Mouse (Mus musculus) urinary bladder, postnatal 0 days (tissue): ENCODE data around the gene Cdiptos. TPM values are rescaled to one million over a fixed set of nuclear protein-coding genes. Genes with fewer than 3 reads are reported as not detected.

Source experiments
- polyA plus RNA-seq: library from polyadenylated mRNA; unstranded; fragments of >200 nt; fragmentation: Nextera tagmentation; extraction: Ambion mirVana; gene quantifications from 2 replicates; pipeline ENCODE4 v1.2.1, GENCODE M21; 2015

Cdiptos gene
- polyA plus RNA-seq, result 1.7 and 1.9 TPM in 2 replicates

DNA sequence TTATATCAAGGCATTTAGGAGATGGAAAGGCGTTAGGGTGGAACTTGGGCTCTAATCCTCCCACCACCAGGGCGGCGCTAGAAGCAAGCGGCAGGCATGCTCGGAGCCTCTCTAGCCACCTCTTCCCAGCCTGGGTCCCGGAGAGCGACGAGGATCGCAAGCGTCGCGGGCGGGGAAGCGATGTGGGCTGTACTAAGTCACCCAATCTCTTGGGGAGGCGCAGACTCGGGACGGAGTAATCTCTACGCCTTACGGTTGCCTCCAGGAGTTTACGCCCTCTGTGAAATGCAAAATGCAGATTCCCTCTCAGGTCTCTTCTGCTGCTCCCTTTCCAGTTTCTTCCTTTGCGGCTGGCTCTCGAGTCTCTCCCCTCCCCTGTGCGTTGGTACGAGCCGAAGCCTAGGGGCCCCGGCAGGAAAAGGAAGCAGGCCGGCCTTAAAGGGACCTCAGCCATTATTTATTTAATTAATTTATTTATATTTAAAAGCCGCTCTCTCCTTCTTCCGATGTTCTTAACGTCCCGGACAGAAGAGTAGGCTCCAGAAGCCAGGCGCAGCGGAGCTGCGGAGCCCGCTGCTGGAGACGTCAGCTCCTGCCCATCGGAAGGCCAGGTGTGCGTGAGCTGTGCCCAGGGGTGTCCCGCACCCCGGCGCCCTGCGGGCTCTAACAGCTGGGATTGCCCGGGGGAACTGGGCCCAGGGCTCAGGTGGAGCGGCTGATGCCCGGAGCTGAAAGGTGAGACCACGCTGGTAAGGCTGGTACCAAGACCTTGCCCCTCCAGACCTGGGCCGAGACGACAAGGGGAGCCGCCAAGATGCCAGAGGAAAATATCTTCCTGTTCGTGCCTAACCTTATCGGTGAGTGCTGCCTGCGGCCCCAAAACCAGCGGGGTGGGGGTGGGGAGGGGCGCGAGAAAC is at the start of gene Cdiptos:
TSS of gene Cdiptos (minus strand) at position 149 of the 917 bp plus-strand sequence.

DNA sequence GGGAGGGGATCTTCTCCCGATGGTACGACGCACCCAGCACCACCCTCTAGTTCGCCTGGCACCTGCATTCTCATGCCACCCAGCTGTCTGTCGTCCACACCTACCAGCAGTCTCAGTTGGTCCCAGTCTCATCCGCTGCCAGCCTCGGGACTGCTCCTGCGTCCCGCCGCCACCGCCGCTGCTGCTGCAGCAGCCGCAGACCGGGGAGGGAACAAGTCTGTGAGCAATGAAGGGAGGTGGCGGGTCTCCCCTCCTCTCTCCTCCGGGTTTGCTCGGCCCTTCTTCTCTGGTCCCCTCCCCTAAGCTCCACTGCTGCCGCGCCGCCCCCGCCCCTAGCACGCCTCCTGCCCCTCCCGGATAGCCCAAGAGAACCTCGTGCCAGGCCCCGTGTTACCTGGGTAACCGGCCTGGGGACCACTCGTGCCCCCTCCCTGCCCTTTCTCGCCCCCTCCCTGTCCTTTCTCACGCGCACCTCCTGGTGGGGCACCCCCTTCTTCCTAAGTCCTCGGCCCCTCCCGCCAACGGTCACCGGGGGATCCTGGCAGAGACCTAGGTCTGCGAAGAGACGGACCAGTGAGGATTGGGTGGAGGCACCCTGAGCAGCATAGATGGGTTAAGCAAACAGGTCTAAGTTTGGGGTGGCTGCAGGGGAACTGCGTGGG is 45.1 kb upstream of the Cdiptos start, which contains the start of the genes Gm42742 and Prrt2:
TSS of gene Gm42742 (minus strand) at position 197 of the 662 bp plus-strand sequence.
TSS of gene Prrt2 (minus strand) at position 311 of the 662 bp plus-strand sequence.

DNA sequence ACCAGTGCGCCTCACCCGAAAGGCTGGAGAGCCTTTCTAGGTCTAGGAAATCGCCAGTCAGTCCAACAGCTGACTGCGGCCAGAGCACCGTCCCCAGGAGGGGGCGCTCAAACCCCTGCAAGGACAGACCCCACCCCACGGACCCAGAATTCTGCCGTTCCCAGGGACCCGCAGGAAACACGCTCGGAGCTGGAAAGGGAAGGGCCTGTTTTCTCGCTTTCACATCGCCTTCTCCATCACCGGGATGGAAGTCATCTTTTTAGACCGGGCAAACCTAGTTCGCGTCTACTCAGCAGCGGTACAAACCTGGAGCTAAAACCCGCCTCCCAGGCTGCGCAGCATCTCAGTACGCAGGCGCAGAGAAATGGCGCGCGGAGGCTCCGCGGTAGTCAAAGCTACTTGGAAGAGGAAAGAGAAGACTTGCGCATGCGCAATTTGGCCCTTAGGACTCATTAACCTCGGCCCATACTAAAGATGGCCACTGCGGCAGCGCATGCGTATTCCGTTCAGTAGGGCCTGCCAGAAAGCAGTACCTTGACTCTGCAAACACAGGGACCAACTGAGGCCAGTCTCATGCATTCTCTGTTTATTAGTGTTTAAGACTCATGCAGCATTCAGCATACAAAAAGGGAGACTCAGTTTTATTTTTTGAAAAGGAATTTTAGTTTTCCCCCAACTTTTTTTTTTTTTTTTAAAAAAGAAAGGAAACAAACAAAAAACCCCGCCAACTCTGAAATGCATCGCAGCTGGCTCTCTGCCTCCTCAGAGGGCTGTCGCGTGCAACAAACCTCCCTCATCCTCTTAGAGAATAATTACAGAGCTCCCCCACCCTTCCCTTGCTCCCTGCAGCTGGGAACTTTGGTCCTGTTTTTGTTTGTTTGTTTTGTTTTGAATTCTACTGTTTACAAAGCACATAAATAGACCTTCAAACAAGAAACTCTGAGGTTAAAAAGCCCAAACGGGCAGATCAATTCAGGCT is 41.4 kb upstream of the Cdiptos start, which contains the start of gene Pagr1a:
TSS of gene Pagr1a (minus strand) at position 382 of the 979 bp plus-strand sequence.

DNA sequence TGATC is 40.4 kb upstream of the Cdiptos start, which contains the start of gene Pagr1b:
TSS of gene Pagr1b (minus strand) at position 4 of the 5 bp plus-strand sequence.

DNA sequence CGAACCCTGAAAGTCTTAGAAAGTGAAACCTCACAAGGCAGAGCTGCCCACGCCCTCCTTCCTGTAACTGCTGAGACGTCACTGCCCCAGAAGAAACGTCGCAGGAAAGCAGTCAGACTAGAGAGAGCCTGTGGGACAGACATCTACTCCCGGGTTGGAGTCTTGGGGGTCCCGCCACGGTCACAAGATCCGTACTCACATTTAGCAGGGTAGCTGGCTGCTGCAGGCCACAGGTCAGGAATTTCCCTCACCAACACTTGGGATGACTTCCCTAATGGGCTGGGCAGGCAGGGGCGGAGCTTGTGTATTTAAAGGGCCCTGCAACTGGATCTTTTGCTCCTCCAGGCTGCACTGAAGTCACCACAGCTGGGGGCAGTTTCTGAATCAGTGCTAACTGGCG is 38.4 kb upstream of the Cdiptos start, which contains the start of gene Mvp:
TSS of gene Mvp (minus strand) at position 302 of the 400 bp plus-strand sequence.

DNA sequence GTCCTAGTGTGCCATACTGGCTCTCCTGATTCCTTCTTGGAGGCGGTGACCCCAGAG is 177 bp downstream of the Cdiptos start, which contains the start of gene Cdipt:
TSS of gene Cdipt (plus strand) at position 22 of the 57 bp plus-strand sequence.

DNA sequence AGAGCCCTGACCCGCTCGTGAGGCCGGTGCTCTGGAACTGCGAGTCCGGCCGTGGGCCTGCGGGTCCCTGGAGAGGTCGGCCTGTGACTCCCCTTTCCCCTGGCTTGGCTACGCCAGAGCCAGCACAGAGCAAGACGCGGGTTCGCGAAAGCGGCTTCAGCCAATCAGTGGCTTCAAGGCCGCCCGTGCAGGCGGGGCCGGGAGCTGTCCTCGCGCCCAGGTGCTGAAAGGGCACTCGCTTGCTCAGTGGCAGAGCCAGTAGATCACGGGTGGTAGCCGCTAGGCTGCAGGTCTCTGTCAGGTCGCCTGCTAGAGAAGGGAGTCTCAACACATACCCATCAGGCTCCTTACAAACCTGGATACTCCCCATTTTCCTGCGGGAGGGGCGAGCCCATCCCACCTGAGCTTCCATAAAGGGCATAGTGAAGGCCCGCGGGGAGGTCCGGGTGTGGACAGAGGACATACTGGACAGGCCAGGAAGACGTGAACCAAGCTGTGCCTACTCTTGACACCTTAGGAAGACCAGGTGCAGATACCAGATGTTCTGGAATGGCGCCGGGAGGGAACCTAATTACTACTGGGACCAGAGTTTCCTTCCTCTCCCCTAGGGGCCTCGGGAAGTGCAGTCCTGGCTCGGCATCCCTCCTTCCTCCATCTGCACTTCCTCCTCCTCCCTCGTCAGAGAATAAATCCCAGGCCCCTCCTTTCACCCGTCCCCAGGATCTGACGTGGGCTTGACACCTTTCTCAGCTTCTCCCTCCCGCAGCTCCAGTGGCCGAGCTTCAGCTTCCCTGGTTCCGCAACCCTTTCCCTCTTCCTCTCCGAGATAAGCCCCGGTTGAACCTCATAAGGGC is 25.9 kb downstream of the Cdiptos start, which contains the start of gene Sez6l2:
TSS of gene Sez6l2 (plus strand) at position 771 of the 854 bp plus-strand sequence.

DNA sequence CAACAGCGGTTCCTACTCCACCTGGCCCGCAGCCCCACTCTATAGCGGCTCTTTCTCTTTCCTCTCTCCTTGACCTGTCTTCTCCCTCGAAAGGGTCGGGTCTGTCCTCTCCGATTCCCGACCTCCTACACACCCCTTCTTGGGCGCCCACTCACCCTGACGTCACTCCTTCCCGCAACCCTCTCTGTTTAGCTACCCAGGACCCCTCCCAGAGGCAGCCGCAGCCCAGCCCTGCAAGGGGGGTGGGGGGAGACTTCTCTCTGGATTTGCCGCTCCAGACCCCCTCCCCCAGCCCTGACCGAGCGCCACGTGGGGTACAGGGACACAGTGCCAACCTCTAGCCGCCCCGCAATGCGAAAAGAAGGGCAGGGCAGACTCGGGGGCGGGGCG is 26.5 kb downstream of the Cdiptos start, which contains the start of gene Asphd1:
TSS of gene Asphd1 (minus strand) at position 180 of the 390 bp plus-strand sequence.

DNA sequence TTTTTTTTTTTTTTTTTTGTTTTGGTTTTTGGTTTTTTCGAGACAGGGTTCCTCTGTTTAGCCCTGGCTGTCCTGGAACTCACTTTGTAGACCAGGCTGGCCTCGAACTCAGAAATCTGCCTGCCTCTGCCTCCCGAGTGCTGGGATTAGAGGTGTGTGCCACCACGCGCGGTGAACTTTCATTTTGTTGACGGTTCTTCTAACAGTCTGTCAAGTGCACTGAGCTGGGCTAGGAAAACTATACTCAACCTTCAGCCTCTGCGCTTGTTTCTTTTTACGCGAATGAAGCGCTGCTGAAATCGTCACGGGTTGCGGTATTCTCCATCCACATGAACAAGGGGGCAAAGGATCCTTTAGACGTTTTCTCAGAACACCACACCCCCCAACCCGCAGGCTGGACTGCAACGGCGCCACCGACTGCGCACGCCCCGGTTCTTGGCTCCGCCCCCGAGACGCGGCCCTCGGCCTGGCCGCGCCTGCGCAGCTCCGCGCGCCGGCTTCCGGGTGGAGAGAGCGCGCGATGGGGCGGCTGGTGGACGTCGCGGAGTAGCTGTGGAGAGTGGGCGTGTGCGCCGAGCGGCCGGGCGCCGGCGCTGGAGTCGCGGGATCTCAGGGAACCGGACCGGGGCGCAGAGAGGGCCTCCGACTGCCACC is 47.4 kb downstream of the Cdiptos start, which contains the start of gene Kctd13:
TSS of gene Kctd13 (plus strand) at position 496 of the 654 bp plus-strand sequence.

DNA sequence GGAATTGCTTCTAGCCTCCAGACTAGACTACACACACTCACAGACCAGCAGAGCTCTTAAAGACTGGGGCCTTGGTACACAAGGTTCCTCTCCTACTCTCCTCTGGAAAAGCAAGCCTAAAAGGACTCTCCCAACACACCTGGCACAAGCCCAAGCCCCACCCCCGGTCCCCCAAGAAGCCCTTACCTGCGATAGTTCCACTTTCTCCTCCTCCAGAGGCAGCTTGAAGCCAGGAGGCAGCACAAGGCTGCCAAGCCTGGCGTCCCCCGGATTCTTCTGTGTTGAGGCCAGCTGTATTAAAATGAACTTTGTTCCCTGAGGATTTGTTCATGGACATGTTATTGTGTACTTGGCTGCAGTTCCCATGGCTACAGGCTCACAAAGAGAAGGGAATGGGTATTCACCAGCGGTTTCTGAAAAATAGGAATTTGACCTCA is 53.3 kb downstream of the Cdiptos start, which contains the start of gene Tmem219:
TSS of gene Tmem219 (minus strand) at position 294 of the 437 bp plus-strand sequence.

Other genes with a start within 250 kb of the Cdiptos start
- gene Mapk3, start 216.5 kb downstream of the Cdiptos start, polyA plus RNA-seq, result 58.5 and 65.2 TPM in 2 replicates
- 7.6 and 8.7 TPM in 2 replicates for gene Gdpd3, start 209.8 kb downstream of the Cdiptos start, polyA plus RNA-seq
- 67.6 and 97.6 TPM in 2 replicates for gene Ypel3, start 199.1 kb downstream of the Cdiptos start, polyA plus RNA-seq
- 0.12 and 0.15 TPM in 2 replicates for gene Tbx6, start 194.6 kb downstream of the Cdiptos start, polyA plus RNA-seq
- gene Ppp4c, start 183.6 kb downstream of the Cdiptos start, polyA plus RNA-seq, result 111 and 119 TPM in 2 replicates
- gene Fam57b, start 178.4 kb downstream of the Cdiptos start, polyA plus RNA-seq, result 0.17 and 0.30 TPM in 2 replicates
- not detected in 2 replicates for gene 4930451I11Rik, start 144.5 kb downstream of the Cdiptos start, polyA plus RNA-seq
- gene Doc2a, start 128.7 kb downstream of the Cdiptos start, polyA plus RNA-seq, result 0.08 TPM in 1 of 2 replicates, not detected in the other
- gene Hirip3, start 114.1 kb downstream of the Cdiptos start, polyA plus RNA-seq, result 9.5 and 10.4 TPM in 2 replicates
- 45.1 and 48.6 TPM in 2 replicates for gene Ino80e, start 113.7 kb downstream of the Cdiptos start, polyA plus RNA-seq
- gene Taok2, start 91.4 kb downstream of the Cdiptos start, polyA plus RNA-seq, result 18.7 and 20.2 TPM in 2 replicates
- gene Tmem219, start 53.2 kb downstream of the Cdiptos start, polyA plus RNA-seq, result 34.6 and 38.2 TPM in 2 replicates
- 9.1 and 9.7 TPM in 2 replicates for gene Kctd13, start 47.2 kb downstream of the Cdiptos start, polyA plus RNA-seq
- not detected in 2 replicates for gene Asphd1, start 26.5 kb downstream of the Cdiptos start, polyA plus RNA-seq
- 0.19 and 0.22 TPM in 2 replicates for gene Sez6l2, start 25.5 kb downstream of the Cdiptos start, polyA plus RNA-seq
- 95.8 and 103 TPM in 2 replicates for gene Cdipt, start 184 bp downstream of the Cdiptos start, polyA plus RNA-seq
- gene Mvp, start 38.5 kb upstream of the Cdiptos start, polyA plus RNA-seq, result 34.3 and 38.8 TPM in 2 replicates
- gene Pagr1b, start 40.4 kb upstream of the Cdiptos start, polyA plus RNA-seq, result 0.49 TPM in 1 of 2 replicates, not detected in the other
- 7.9 and 36.8 TPM in 2 replicates for gene Pagr1a, start 41.3 kb upstream of the Cdiptos start, polyA plus RNA-seq
- 5.0 and 26.8 TPM in 2 replicates for gene Gm42742, start 45.0 kb upstream of the Cdiptos start, polyA plus RNA-seq
- gene Prrt2, start 45.1 kb upstream of the Cdiptos start, polyA plus RNA-seq, result 2.7 and 3.0 TPM in 2 replicates
- gene Maz, start 50.9 kb upstream of the Cdiptos start, polyA plus RNA-seq, result 20.4 and 22.4 TPM in 2 replicates
- gene Kif22, start 66.4 kb upstream of the Cdiptos start, polyA plus RNA-seq, result 17.9 and 21.4 TPM in 2 replicates
- gene Zg16, start 111.2 kb upstream of the Cdiptos start, polyA plus RNA-seq, result not detected in 2 replicates
- gene AI467606, start 115.3 kb upstream of the Cdiptos start, polyA plus RNA-seq, result 2.3 and 6.4 TPM in 2 replicates
- 0.76 and 0.98 TPM in 2 replicates for gene Qprt, start 146.1 kb upstream of the Cdiptos start, polyA plus RNA-seq
- gene Spn, start 161.7 kb upstream of the Cdiptos start, polyA plus RNA-seq, result 0.13 TPM in 2 replicates
- gene Cd2bp2, start 220.0 kb upstream of the Cdiptos start, polyA plus RNA-seq, result 27.0 and 31.8 TPM in 2 replicates
- gene Tbc1d10b, start 232.4 kb upstream of the Cdiptos start, polyA plus RNA-seq, result 12.6 and 12.7 TPM in 2 replicates
- gene Mylpf, start 232.8 kb upstream of the Cdiptos start, polyA plus RNA-seq, result 2.5 and 3.2 TPM in 2 replicates